Mouse (Mus musculus): ENCODE measurements at regions not wholly inside any gene's neighbourhood (a gene's known extent, or its start where the extent isn't known, plus 50 kb on each side); places are given as distances from the start of the nearest gene placed in this dataset.

DNA sequence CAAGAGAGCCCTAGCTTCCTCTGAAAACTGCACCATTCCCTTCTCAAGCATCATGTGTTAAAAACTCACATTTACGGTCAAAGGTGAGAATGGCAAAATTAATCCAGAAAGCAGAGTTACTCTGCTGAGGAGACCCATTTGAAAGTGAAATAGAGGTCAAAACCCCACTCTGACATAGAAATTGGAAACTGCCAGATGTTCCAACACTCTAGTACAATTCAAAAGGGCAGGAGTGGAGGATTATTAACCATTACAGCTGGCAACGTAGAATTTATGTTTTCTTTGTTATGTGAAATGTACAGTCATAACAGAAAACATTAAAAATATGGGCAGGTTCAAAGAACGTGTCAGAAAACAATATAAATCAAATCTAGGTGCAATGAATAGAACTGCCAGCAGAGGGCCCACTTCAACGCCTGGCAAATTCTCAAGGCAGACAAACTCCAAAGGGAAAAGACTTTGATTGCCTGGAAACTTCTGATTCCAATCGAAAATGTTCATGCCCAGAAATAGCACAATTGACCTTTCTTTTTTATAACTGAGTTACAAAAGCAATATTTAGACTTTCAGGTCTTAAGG is 54.2 kb upstream of the Rfpl4b start:
- DNase-seq = peak; percentile 63 to 67

DNA sequence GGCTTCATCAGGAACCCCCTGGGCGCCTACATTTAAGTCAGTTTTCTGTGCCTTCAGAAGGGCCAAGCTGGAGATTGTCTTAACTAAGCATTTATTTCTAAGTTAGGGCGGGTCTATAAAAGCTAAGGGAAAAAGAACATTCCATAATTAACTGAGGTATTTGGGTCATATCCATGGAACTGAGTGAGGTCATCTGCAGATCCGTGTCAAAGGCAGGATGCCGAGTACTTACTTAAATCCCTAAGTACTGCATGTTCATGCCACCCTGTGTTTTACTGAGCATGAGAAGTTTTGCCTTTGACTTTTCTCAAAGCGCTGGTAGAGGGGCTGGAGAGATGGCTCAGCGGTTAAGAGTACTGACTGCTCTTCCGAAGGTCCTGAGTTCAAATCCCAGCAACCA is 57.7 kb upstream of the Rfpl4b start:
- DNase-seq = no peak

DNA sequence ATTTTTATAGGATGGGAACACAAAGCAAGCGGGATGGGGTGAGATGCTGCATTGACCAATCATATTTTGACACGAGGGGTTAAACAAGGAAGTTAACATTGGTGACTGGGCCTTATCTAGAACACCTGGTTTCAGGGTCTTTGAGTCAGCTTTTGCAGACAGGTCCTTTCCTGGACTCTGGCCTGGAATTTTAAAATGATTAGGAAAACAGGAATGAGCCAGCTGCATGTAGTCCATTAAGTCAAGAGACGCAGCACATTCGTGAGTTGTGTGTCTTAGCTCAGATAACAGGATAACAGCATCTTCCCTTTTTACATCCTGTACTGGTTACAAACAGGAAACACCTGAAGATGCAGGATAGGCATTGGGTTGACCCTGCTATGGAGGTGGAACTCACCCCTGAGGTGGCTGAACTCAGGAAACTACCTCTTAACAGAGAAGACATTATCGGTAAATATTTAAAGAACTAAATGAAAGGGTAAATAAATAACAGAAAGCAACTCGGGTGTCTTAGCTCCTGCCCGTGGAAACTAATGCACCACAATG is 59.1 kb upstream of the Rfpl4b start:
- no peak for DNase-seq

DNA sequence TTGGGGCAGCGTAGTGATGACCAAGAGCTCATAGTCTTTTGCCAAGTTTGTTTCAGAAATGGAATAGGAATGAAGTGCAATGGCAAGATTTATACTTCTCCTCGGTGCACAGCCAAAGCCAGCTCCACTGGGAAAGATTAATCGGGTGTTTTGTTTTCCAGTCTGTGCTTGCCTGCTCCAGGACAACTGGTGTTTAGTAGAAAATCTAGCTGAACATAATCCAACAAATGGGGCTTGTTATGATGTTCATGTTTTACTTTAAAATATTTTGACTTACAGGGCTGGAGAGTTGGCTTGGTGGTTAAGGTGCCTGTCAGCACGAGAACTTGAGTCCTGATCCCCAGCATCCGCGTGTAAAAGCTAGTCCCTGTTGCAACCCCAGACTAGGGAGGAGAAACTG is 60.6 kb upstream of the Rfpl4b start:
- peak; percentile 34 to 51 for DNase-seq

DNA sequence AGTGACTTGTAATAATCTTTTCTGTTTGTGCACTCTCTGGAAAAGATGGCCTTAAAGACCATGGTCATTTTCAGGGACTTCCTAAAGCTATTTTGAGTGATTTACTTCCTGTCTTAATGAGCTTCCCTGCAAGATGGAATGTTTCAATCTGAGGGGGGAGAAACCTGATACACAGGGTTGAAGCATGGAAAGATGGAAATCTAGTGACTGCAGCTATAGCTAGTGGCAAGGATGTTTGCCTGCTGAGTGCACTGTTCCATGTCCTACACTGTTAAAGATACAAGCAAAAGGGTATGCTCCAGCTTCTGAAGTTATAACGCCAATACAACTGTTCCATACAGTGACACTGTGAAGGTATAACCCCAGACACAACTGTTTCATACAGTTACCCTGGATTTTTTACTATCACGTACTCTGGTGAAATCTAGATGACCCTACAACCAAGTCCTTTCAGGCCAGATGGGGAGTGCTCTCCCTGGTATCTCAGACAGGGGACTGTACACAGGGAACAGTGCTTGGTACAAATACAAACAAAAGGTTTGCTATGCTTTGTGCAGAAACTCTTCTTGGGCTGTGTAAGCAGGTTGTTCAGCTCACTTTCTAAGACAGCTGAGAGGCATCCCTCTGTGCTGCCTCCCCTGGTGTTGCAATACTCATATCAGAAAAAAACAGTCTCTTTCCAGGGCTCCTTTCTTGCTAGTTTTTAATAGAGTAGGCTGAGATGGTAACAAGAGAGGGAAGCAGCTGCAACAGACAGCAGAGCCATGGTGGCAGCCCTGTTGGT is 62.4 kb upstream of the Rfpl4b start:
- no peak for DNase-seq

DNA sequence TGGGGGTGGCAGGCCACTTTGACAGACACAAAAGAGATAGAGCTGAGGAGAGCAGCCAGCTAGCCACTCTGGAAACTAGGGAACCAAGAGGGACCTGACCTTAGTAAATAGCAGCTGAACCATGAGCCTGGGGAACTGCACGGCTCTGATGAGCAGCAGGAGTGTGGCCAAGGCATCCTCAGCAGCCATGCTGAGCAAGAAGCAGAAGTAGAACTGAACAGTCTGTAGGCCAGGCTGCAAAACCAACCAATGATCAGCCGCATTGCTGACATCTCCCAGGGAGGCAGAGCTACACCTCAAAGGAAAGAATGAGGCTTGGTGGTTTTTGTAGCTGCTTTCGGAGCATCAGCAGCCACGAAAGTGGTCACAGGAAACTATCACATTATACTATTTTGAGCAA is 63.1 kb upstream of the Rfpl4b start:
- DNase-seq = no peak

DNA sequence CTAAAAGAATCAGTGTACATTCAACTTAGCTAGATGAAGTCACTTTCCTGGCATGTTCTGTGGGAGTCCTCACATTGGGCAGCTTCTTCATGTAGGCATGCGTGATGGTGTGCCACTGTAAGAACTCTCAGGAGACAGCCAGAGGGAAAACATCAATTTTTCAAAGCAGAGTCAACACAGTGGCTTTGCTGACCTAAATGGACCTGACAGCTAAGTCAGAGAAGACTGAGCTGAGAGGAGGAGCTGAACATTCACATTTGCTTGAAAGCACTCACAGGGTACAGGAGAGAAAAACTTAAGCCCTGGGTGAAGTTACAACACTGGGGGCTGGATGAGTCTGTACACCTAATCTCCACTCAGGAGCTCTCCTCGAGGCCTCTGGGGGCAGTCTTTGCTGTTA is 64.9 kb upstream of the Rfpl4b start:
- DNase-seq = no peak

DNA sequence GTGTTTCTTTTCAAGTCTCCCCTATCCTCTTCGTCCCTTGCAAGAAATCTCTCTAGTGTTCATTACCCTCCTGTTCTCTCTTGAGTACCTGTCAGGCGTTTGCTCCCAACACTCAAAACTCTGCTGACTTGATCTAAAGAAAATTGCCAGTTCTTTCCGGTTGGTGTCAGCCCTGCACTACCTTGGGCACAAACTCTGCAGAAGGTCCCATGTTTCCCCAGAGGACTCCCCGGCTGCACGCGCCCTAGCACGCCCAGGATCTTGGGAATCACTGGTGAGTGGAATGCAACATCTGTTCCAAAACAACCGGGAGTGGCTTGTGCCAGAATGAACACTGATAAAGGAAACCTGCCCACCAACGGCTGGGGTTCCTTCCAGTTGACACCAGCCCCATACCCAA is 66.3 kb upstream of the Rfpl4b start:
- no peak for DNase-seq

DNA sequence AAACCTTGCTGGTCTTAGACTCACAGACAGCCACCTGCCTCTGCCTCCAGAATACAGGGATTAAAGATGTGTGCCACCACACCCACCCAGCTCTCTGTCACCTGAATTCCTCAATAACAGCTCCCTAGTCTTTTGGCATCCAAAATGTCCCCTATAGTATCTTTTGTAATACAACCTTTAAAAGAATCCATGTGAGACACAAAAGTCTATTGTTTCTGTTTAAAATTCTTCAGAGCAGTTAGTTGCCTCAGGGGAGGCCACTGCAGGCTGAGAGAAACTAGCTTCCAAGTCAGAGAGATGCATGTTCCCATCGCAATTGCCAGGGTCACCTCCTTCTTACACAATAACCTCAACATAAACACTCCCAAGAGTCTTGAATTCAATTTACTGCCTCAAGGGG is 70.6 kb upstream of the Lama4 start:
- no peak for DNase-seq

DNA sequence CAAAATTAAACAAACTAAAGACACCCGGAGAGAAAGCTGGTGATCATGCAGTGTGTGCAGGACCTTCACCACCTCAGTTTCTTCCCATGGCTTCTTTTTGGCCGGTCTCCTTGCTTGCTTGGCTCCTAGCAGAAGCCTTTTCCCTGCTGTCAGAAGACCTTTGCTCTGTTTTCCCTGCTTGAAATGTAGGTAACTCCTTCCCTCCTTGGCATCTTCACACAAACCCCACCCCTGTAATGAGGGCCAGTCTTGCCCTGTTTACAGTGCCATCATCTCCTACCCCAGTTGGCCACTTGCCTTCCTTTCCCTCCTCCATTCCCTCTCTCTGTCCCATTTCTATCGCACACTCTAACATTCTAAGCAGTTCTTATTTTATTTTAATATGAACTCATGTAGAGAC is 69.7 kb upstream of the Lama4 start:
- DNase-seq = no peak

DNA sequence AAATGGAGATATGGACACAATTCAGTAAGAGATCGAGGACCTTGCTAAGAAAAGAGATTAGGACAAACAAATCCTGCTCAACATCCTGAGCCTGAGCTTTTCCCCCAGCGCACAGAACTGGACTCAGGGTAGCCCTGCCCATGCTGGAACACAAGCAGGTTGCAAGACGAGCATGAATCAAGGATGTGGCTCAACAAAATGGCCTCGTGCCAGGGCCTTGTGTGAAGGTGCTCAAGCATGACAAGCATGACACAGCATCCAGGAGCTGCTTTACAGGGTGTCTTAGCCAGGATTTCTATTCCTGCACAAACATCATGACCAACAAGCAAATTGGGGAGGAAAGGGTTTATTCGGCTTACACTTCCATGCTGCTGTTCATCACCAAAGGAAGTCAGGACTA is 67.7 kb upstream of the Lama4 start:
- peak; percentile 21 to 52 for DNase-seq

DNA sequence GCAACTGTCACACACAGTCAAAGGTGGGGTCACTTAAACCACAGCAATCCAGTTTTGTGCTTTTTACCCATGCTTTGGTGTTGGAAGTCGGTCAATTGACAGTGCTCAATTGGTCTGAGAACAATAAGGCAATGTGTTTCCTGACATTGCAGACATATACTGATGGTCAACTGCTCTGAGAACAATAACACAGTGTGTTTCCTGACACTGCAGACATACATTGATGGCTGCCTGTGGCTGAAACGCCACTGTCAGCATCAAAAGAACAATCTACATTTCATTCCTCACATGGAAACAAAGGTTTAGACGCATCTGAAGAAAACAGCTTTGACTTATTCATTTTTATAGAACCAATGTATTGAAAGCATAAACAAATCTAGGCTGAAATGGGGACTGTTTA is 59.2 kb upstream of the Lama4 start:
- DNase-seq = no peak

DNA sequence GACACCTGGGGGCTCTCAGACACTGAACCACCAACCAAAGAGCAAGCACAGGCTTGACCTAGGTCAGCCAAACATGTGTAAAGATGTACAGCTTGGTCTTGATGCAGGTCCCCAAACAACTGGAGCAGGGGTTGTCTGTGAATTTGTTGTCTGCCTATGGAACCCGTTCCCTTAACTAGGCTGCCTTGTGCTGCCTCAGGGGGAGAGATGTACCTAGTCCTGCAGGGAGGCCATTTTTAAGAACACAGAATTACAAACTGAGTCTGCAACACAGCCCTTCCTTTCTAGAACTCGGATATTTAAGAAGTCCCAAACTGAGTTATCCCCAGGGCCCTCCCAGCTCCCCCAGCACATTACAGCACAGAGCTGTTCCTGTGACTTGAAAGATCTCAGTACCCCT is 57.5 kb upstream of the Lama4 start:
- DNase-seq = no peak

DNA sequence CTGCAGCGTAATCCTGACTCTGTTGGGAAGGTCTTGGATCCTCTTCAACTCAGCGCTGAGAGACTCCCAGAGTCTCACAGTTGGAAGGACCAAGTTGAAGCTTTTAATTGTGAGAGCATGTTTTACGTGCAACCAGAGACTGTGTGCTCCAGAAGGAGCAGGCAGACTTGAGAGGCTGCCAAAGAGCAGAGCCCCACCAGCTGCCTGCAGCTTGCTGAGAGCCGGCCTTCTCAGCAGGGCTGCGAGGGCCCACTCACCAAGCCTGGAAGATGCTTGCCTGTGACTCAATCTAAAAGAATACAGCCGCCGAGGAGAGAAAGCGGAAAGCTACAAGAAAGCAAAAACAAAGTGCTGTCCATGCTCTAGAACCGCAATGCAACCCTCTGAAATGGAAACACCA is 57.0 kb upstream of the Lama4 start:
- peak; percentile 87 to 91 for DNase-seq

DNA sequence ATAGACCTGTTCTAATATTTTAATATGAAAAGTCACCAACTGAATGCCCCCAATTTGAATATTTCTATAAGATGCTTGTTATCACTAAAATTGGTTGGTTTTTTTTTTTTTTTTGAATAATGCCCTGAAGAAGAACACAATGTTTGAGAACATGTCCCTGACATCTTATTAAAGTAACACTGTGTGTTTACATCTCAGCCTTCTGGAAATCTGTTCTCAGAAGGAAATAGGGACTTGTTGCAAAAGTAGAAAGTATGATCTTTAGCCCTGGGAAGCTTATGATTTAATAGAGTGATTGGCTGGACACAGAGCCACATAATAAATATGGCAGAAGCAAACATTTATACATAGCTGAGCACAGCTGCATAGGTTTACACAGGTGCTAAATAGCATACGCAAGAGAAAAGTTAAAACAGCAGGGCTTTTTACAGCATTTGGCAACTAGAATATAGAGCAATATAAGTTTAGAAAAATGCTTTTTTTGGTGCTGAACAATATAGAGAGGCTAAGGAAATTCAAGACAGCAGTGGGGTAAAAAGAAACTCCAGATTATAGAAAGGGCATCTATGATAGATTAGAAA is 56.1 kb upstream of the Lama4 start:
- DNase-seq = no peak

DNA sequence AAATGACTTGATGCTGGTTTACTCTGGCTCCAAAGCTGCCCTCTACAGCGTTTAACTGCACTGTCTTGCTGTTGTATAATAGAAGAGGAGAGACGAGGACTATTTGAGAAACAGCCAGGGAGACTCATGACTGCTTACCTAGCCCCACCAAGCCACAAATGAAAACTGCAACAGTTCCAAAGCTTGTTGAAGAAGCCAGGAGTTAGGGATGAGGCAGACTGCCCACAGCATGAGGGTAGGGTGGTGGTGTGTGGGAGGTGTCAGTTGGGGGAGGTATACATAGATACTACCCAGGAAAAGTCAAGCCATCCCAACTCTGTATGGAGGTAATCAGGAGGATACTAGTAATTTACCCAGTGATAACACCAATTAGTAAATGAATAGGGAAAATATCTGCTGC is 55.5 kb upstream of the Lama4 start:
- DNase-seq = no peak

DNA sequence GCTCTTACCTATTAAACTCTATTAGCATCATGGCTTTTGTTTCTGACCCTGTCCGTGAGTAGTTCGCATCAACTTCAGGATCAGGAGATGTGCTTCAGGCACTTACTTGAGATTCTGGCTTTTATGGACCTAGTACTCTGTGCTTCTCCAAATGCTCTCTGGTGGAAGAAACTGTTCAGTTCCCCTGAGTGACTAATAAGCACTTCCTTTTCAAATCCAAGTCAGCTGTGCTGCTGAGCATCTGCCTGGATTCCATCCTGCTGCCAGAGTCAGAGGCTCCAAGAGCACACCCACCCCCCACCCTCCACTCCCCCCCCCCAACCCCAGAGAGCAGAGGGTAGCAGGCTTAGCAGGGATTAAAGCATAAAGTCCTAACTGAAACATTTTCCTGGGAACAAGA is 52.3 kb upstream of the Lama4 start:
- no peak for DNase-seq

Measured in kidney, postnatal 4 days (tissue).